Mouse (Mus musculus) G1E (cell line): Measurements from ENCODE around the gene Hnrnpl.
A peak's percentile ranks its signal among the peaks of the same experiment; 100 is the strongest.

ENCODE experiments used
- CTCF ChIP-seq: IDR thresholded peaks from 2 replicates; pipeline ENCODE4 v1.5.1; 2012; ENCODE audit warnings: low read depth, low read length, inconsistent platforms, mixed read lengths
- GATA1 ChIP-seq: IDR thresholded peaks from 2 replicates; pipeline ENCODE4 v1.6.1; 2012; ENCODE audit warnings: borderline replicate concordance, low read length, inconsistent platforms, mixed read lengths
- GATA2 ChIP-seq: IDR thresholded peaks from 2 replicates; pipeline ENCODE4 v1.6.1; 2012; ENCODE audit warnings: low read depth, low read length, inconsistent platforms, borderline replicate concordance
- POLR2AphosphoS5 ChIP-seq: IDR thresholded peaks from 2 replicates; pipeline ENCODE4 v1.6.1; 2012; ENCODE audit warnings: low read depth, low read length, inconsistent platforms; ENCODE audit not compliant: insufficient replicate concordance
- TAL1 ChIP-seq: conservative IDR thresholded peaks from 2 replicates; pipeline ENCODE4 v1.6.1; 2012; ENCODE audit warnings: low read depth, low read length, inconsistent platforms, mixed read lengths

- TF ChIP-seq GATA1 (no peak), CTCF (no peak), POLR2AphosphoS5 (0 out of 2 replicates have a peak, but pooled peaks have one; percentile 38), TAL1 (no peak), GATA2 (no peak)
These were observed 7.9 kb downstream of the Hnrnpl start for GRCm38 (mm10) chr7:28816201-28816600.
